Mouse (Mus musculus) spleen, adult 12 weeks (tissue): ENCODE measurements around the gene Map3k4.

Experiments
- DNase-seq: peaks from one replicate; pipeline ENCODE4 v3.0.0; 2022; ENCODE audit warnings: low spot score

Map3k4 gene

GRCm38 (mm10) chr17:12271805-12272204 is 46.8 kb downstream of the Map3k4 start:
- no peak for DNase-seq

GRCm38 (mm10) chr17:12268538-12268937 is 50.1 kb downstream of the Map3k4 start:
- DNase-seq = no peak

- DNase-seq = no peak
Measured at GRCm38 (mm10) chr17:12268091-12268490, 50.5 kb downstream of the Map3k4 start.

GRCm38 (mm10) chr17:12265969-12266925 is 52.3 kb downstream of the Map3k4 start:
- DNase-seq = no peak

GRCm38 (mm10) chr17:12264293-12264692 is 54.3 kb downstream of the Map3k4 start:
- no peak for DNase-seq

GRCm38 (mm10) chr17:12263787-12264186 is 54.8 kb downstream of the Map3k4 start:
- DNase-seq = no peak

GRCm38 (mm10) chr17:12262851-12263250 is 55.7 kb downstream of the Map3k4 start:
- no peak for DNase-seq

- no peak for DNase-seq
Measured at GRCm38 (mm10) chr17:12261887-12262286, 56.7 kb downstream of the Map3k4 start.

GRCm38 (mm10) chr17:12261376-12261775 is 57.2 kb downstream of the Map3k4 start:
- no peak for DNase-seq

- DNase-seq = no peak
Measured at GRCm38 (mm10) chr17:12259957-12260356, 58.6 kb downstream of the Map3k4 start.

GRCm38 (mm10) chr17:12258517-12258916 is 60.1 kb downstream of the Map3k4 start:
- DNase-seq = no peak

- DNase-seq = no peak
Measured at GRCm38 (mm10) chr17:12256142-12256541, 62.5 kb downstream of the Map3k4 start.

- DNase-seq = no peak
Measured at GRCm38 (mm10) chr17:12250581-12250980, 68.0 kb downstream of the Map3k4 start.

GRCm38 (mm10) chr17:12249783-12250504 is 68.7 kb downstream of the Map3k4 start:
- DNase-seq = no peak

GRCm38 (mm10) chr17:12240701-12241100 is 77.9 kb downstream of the Map3k4 start:
- no peak for DNase-seq

- no peak for DNase-seq
Measured at GRCm38 (mm10) chr17:12232724-12233123, 85.9 kb downstream of the Map3k4 start.

GRCm38 (mm10) chr17:12231087-12231486 is 87.5 kb downstream of the Map3k4 start:
- DNase-seq = no peak

- DNase-seq = no peak
Measured at GRCm38 (mm10) chr17:12230167-12230566, 88.4 kb downstream of the Map3k4 start.

GRCm38 (mm10) chr17:12229756-12230155 is 88.8 kb downstream of the Map3k4 start:
- no peak for DNase-seq

- DNase-seq = no peak
Measured at GRCm38 (mm10) chr17:12228471-12228870, 90.1 kb downstream of the Map3k4 start.

GRCm38 (mm10) chr17:12228001-12228400 is 90.6 kb downstream of the Map3k4 start:
- DNase-seq = no peak

GRCm38 (mm10) chr17:12226551-12226950 is 92.0 kb downstream of the Map3k4 start:
- no peak for DNase-seq

GRCm38 (mm10) chr17:12225227-12225626 is 93.4 kb downstream of the Map3k4 start:
- no peak for DNase-seq
